Comparison of ENCODE assay signal across 13 mouse cellular contexts in the genomic region with DNA sequence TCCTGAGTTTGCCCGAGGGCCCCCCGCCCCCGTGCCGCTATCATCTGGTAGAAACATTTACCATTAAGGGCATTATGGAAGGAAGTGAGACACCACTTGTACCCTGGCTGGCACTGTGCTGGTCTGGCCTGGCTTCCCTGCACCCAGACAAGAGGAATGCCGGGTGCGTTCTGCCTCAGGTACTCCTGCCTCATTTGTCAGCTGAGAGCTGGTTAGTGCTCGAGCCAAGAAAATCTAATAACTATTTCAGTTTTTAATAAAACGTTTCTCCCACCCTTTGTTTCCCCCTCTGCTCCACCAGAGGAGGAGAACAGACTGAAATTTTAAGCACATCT. TPM values are rescaled to one million over a fixed set of nuclear protein-coding genes. Genes with fewer than 3 reads are reported as not detected.
DNase-seq lines count a peak whose midpoint lies in the region; ATAC-seq and TF ChIP-seq lines count a peak whose summit lies in the region.
"Had no signal": no experiment of that assay in that cellular context is flagged by ENCODE, and none has a peak within 500 bp of the region (broad histone marks: within the 10 kb centered on the region; RNA-seq: fewer than 3 reads in every experiment).

No protein-coding gene starts in this region.

- H3K9ac ChIP-seq in heart, embryonic 15.5 days = no peak overlapping the region
- H3K9ac ChIP-seq in lung, embryonic 15.5 days = no peak overlapping the region
- H3K9ac ChIP-seq in intestine, embryonic 16.5 days (ENCODE audit: low read depth, low read length) = no peak overlapping the region
- no peak overlapping the region for H3K9ac ChIP-seq in neural tube, embryonic 15.5 days (replicated peaks)
- H3K9ac ChIP-seq: forebrain, embryonic 12.5 days; hindbrain, embryonic 13.5 days; liver, embryonic 12.5 days had no signal

- intact Hi-C loops in heart, postnatal 25 days (cut with DNase I) = no loop called here

- H3K9me3 ChIP-seq in heart, embryonic 15.5 days (replicated peaks) = no peaks in the 10 kb centered on the region
- H3K9me3 ChIP-seq in lung, embryonic 15.5 days = no peaks in the 10 kb centered on the region
- H3K9me3 ChIP-seq in intestine, embryonic 16.5 days (ENCODE audit: control insufficient read depth, low read length) = no peaks in the 10 kb centered on the region
- H3K9me3 ChIP-seq in neural tube, embryonic 15.5 days (replicated peaks) = no peaks in the 10 kb centered on the region
- H3K9me3 ChIP-seq: forebrain, embryonic 12.5 days; hindbrain, embryonic 13.5 days; liver, embryonic 12.5 days had no signal

- 20% methylated on average over 8 of the region's 8 CpGs for WGBS in heart, embryonic 15.5 days
- 4% methylated on average over 8 of the region's 8 CpGs for WGBS in lung, embryonic 15.5 days
- WGBS in lung, adult 2 months = 17% methylated on average over 8 of the region's 8 CpGs
- WGBS in intestine, embryonic 16.5 days = 14% methylated on average over 8 of the region's 8 CpGs
- WGBS in neural tube, embryonic 15.5 days = 51% methylated on average over 8 of the region's 8 CpGs

- no peak for ATAC-seq in heart, embryonic 15.5 days (replicated peaks; ENCODE audit: insufficient number of reproducible peaks, insufficient read depth, low FRiP score, low read depth)
- peak; percentile 52; the same call in 1 of the 2 replicates for ATAC-seq in lung, embryonic 15.5 days (ENCODE audit: borderline replicate concordance, extremely low read depth, low FRiP score, low TSS enrichment)
- ATAC-seq in intestine, embryonic 16.5 days = peak; percentile 61; the same call in 1 of the 2 replicates
- ATAC-seq in CD4-positive, CD25-positive, alpha-beta regulatory T cell, adult 4 months = no peak
- no peak for ATAC-seq in neural tube, embryonic 15.5 days (ENCODE audit: low FRiP score)
- ATAC-seq: liver, embryonic 12.5 days had no signal

- H3K27me3 ChIP-seq in heart, embryonic 15.5 days = no peaks in the 10 kb centered on the region
- H3K27me3 ChIP-seq in lung, embryonic 15.5 days = no peaks in the 10 kb centered on the region
- H3K27me3 ChIP-seq in intestine, embryonic 16.5 days (replicated peaks; ENCODE audit: control insufficient read depth, insufficient read depth, low read length) = no peaks in the 10 kb centered on the region
- H3K27me3 ChIP-seq in neural tube, embryonic 15.5 days (replicated peaks) = no peaks in the 10 kb centered on the region

- no peak for DNase-seq in heart, postnatal 25 days (ENCODE audit: low spot score)
- no peak for DNase-seq in lung, adult 2 months
- DNase-seq: cerebellum, adult 8-10 months; right cerebral cortex, postnatal 25 days; thymus, postnatal 25 days had no signal

- H3K27ac ChIP-seq in heart, embryonic 15.5 days = no peak overlapping the region
- peak overlapping the region; percentile 41; the same call in 1 of the 2 replicates for H3K27ac ChIP-seq in lung, embryonic 15.5 days
- H3K27ac ChIP-seq in intestine, embryonic 16.5 days (ENCODE audit: low read length) = 0 out of 2 replicates have a peak overlapping the region, but pooled peaks have one; percentile 14
- no peak overlapping the region for H3K27ac ChIP-seq in neural tube, embryonic 15.5 days (replicated peaks)
- H3K27ac ChIP-seq: forebrain, embryonic 12.5 days; hindbrain, embryonic 13.5 days; liver, embryonic 12.5 days had no signal

- peaks cover 32% of the 10 kb centered on the region for H3K4me1 ChIP-seq in heart, embryonic 15.5 days (replicated peaks)
- peaks cover 19% of the 10 kb centered on the region for H3K4me1 ChIP-seq in lung, embryonic 15.5 days
- peaks cover 7% of the 10 kb centered on the region for H3K4me1 ChIP-seq in lung, adult 2 months (ENCODE audit: control insufficient read depth, insufficient read depth, low read length)
- peaks cover 19% of the 10 kb centered on the region for H3K4me1 ChIP-seq in intestine, embryonic 16.5 days (ENCODE audit: control insufficient read depth, insufficient read depth, low read length)
- H3K4me1 ChIP-seq in neural tube, embryonic 15.5 days = peaks cover 16% of the 10 kb centered on the region

- TF ChIP-seq POLR2A in lung, adult 2 months (IDR thresholded peaks at IDR 0.05; ENCODE audit: borderline replicate concordance, extremely low read depth, low read depth, low read length) = no peak

- H3K36me3 ChIP-seq in heart, embryonic 15.5 days = no peaks in the 10 kb centered on the region
- no peaks in the 10 kb centered on the region for H3K36me3 ChIP-seq in lung, embryonic 15.5 days
- H3K36me3 ChIP-seq in intestine, embryonic 16.5 days (ENCODE audit: control insufficient read depth, insufficient read depth, low read length) = no peaks in the 10 kb centered on the region
- H3K36me3 ChIP-seq in neural tube, embryonic 15.5 days = no peaks in the 10 kb centered on the region
- H3K36me3 ChIP-seq: forebrain, embryonic 12.5 days; hindbrain, embryonic 13.5 days; liver, embryonic 12.5 days had no signal

- peak overlapping the region; percentile 45 for H3K4me2 ChIP-seq in heart, embryonic 15.5 days
- peak overlapping the region; percentile 20; the same call in 1 of the 2 replicates for H3K4me2 ChIP-seq in lung, embryonic 15.5 days
- no peak overlapping the region for H3K4me2 ChIP-seq in intestine, embryonic 16.5 days (ENCODE audit: low read depth, low read length)
- H3K4me2 ChIP-seq in neural tube, embryonic 15.5 days = no peak overlapping the region
- H3K4me2 ChIP-seq: forebrain, embryonic 12.5 days; hindbrain, embryonic 13.5 days; liver, embryonic 12.5 days had no signal

- no peak overlapping the region for H3K4me3 ChIP-seq in heart, embryonic 15.5 days
- H3K4me3 ChIP-seq in lung, embryonic 15.5 days = no peak overlapping the region
- no peak overlapping the region for H3K4me3 ChIP-seq in lung, adult 2 months (replicated peaks; ENCODE audit: extremely low read depth, low read depth, low read length)
- no peak overlapping the region for H3K4me3 ChIP-seq in intestine, embryonic 16.5 days (ENCODE audit: low read length)
- no peak overlapping the region for H3K4me3 ChIP-seq in neural tube, embryonic 15.5 days (replicated peaks)
- H3K4me3 ChIP-seq: forebrain, embryonic 12.5 days; hindbrain, embryonic 13.5 days; liver, embryonic 12.5 days had no signal

- no peak for TF ChIP-seq CTCF in lung, adult 2 months (IDR thresholded peaks at IDR 0.05; ENCODE audit: insufficient read depth, low read length)

RNA-seq across cellular contexts. Expression of a gene that starts 20.4 kb away (rescaled TPM):
- 1.1 and 1.2 TPM in 2 replicates for polyA plus RNA-seq in heart, embryonic 15.5 days (2015; fragmentation: Nextera tagmentation; extraction: Ambion mirVana)
- 1 to 10 TPM; 3.6 to 5.7 TPM for total RNA-seq in heart, postnatal 25 days (2021)
- 2.0 and 2.4 TPM in 2 replicates for polyA plus RNA-seq in lung, embryonic 15.5 days (2015; fragmentation: Nextera tagmentation; extraction: Ambion mirVana)
- 9.4 and 11.3 TPM in 2 replicates for polyA plus RNA-seq in lung, adult 2 months (2012; rRNA removed)
- polyA plus RNA-seq in intestine, embryonic 16.5 days (2015; fragmentation: Nextera tagmentation; extraction: Ambion mirVana) = 1.4 and 1.5 TPM in 2 replicates
- polyA plus RNA-seq in CD4-positive, CD25-positive, alpha-beta regulatory T cell, adult 4 months (2017; shearing (Covaris generic)) = under 1 TPM; 0.20 TPM
- 1.8 and 2.0 TPM in 2 replicates for polyA plus RNA-seq in neural tube, embryonic 15.5 days (2015; fragmentation: Nextera tagmentation; extraction: Ambion mirVana)

RNA-seq across cellular contexts. Expression of a gene that starts 55.5 kb away (rescaled TPM):
- 14.7 and 15.4 TPM in 2 replicates for polyA plus RNA-seq in heart, embryonic 15.5 days (2015; fragmentation: Nextera tagmentation; extraction: Ambion mirVana)
- total RNA-seq in heart, postnatal 25 days (2021) = 10 to 100 TPM; 29.0 to 34.1 TPM
- polyA plus RNA-seq in lung, embryonic 15.5 days (2015; fragmentation: Nextera tagmentation; extraction: Ambion mirVana) = 9.2 and 10.9 TPM in 2 replicates
- polyA plus RNA-seq in lung, adult 2 months (2012; rRNA removed) = 36.6 and 48.5 TPM in 2 replicates
- polyA plus RNA-seq in intestine, embryonic 16.5 days (2015; fragmentation: Nextera tagmentation; extraction: Ambion mirVana) = 12.0 and 13.0 TPM in 2 replicates
- polyA plus RNA-seq in CD4-positive, CD25-positive, alpha-beta regulatory T cell, adult 4 months (2017; shearing (Covaris generic)) = 100 to 1,000 TPM; 149 to 256 TPM
- polyA plus RNA-seq in neural tube, embryonic 15.5 days (2015; fragmentation: Nextera tagmentation; extraction: Ambion mirVana) = 13.6 and 13.7 TPM in 2 replicates

Comparison
In these comparisons a context has a peak if more than half of its experiments do, and no peak if none do; other contexts are left out.
1. ATAC-seq: peak in lung, embryonic 15.5 days (single experiment) and intestine, embryonic 16.5 days (single experiment); none in heart, embryonic 15.5 days (single experiment), CD4-positive, CD25-positive, alpha-beta regulatory T cell, adult 4 months (single experiment) and neural tube, embryonic 15.5 days (single experiment).
2. H3K27ac ChIP-seq: peak in lung, embryonic 15.5 days (single experiment) and intestine, embryonic 16.5 days (single experiment); none in heart, embryonic 15.5 days (single experiment) and neural tube, embryonic 15.5 days (single experiment).
3. H3K4me2 ChIP-seq: peak in heart, embryonic 15.5 days (single experiment) and lung, embryonic 15.5 days (single experiment); none in intestine, embryonic 16.5 days (single experiment) and neural tube, embryonic 15.5 days (single experiment).